7 mouse cellular contexts compared by ENCODE assay signal in genomic region chr10:86452326-86452995, GRCm38 (mm10). TPM values are rescaled to one million over a fixed set of nuclear protein-coding genes. Genes with fewer than 3 reads are reported as not detected.
DNase-seq lines count a peak whose midpoint lies in the region; ATAC-seq lines count a peak whose summit lies in the region.

No protein-coding gene starts in this region.

- peak; percentile 14 for DNase-seq in CD4-positive helper T cell, adult 2 months (ENCODE audit: low read depth, low spot score)
- DNase-seq in Muller cell, postnatal 12 days (ENCODE audit: inconsistent ontology term) = peak; percentile 54
- peak; percentile 28 to 70 for DNase-seq in cerebellum, postnatal 36 days
- peak; percentile 52 for DNase-seq in kidney, postnatal 10 days
- DNase-seq in right cerebral cortex, postnatal 10 days (ENCODE audit: low spot score in 2 of 2) = peak; percentile 46 to 48

- H3K4me1 ChIP-seq in heart, embryonic 15.5 days (replicated peaks) = no peaks in the 10 kb centered on the region; the same call in 1 of the 2 replicates
- peaks cover 10% of the 10 kb centered on the region; the same call in 1 of the 2 replicates for H3K4me1 ChIP-seq in lung, embryonic 16.5 days (replicated peaks; ENCODE audit: control insufficient read depth, insufficient read depth, low read length)

- peak; percentile 42 for ATAC-seq in heart, embryonic 15.5 days (replicated peaks; ENCODE audit: insufficient number of reproducible peaks, insufficient read depth, low FRiP score, low read depth)
- ATAC-seq in lung, embryonic 16.5 days (ENCODE audit: low read depth) = peak; percentile 44

- H3K4me2 ChIP-seq in heart, embryonic 15.5 days = no peak overlapping the region
- no peak overlapping the region for H3K4me2 ChIP-seq in lung, embryonic 16.5 days (ENCODE audit: low read depth, low read length)

- no peak overlapping the region for H3K27ac ChIP-seq in heart, embryonic 15.5 days
- no peak overlapping the region for H3K27ac ChIP-seq in lung, embryonic 16.5 days (ENCODE audit: low read length)

- no peaks in the 10 kb centered on the region for H3K36me3 ChIP-seq in heart, embryonic 15.5 days
- no peaks in the 10 kb centered on the region for H3K36me3 ChIP-seq in lung, embryonic 16.5 days (ENCODE audit: control insufficient read depth, insufficient read depth, low read length)

- H3K9ac ChIP-seq in heart, embryonic 15.5 days = no peak overlapping the region
- no peak overlapping the region for H3K9ac ChIP-seq in lung, embryonic 16.5 days (ENCODE audit: low read length)

- no peak overlapping the region for H3K4me3 ChIP-seq in heart, embryonic 15.5 days
- H3K4me3 ChIP-seq in lung, embryonic 16.5 days (ENCODE audit: low read length) = no peak overlapping the region

- no peaks in the 10 kb centered on the region for H3K9me3 ChIP-seq in heart, embryonic 15.5 days (replicated peaks)
- no peaks in the 10 kb centered on the region for H3K9me3 ChIP-seq in lung, embryonic 16.5 days (ENCODE audit: control insufficient read depth, low read length)

- WGBS in heart, embryonic 15.5 days = 27% methylated on average over 6 of the region's 6 CpGs
- WGBS in lung, embryonic 16.5 days = 27% methylated on average over 6 of the region's 6 CpGs

- 0 out of 2 replicates have a peak, but pooled peaks cover 5% of the 10 kb centered on the region for H3K27me3 ChIP-seq in heart, embryonic 15.5 days
- no peaks in the 10 kb centered on the region for H3K27me3 ChIP-seq in lung, embryonic 16.5 days (ENCODE audit: control insufficient read depth, insufficient read depth, low read depth, low read length)

RNA-seq across cellular contexts. Expression of gene Syn3, which starts 46.2 kb away (rescaled TPM):
- 0.82 and 1.4 TPM in 2 replicates for polyA plus RNA-seq in heart, embryonic 15.5 days (2015; fragmentation: Nextera tagmentation; extraction: Ambion mirVana)
- polyA plus RNA-seq in lung, embryonic 16.5 days (2015; fragmentation: Nextera tagmentation; extraction: Ambion mirVana) = 2.2 and 2.8 TPM in 2 replicates
